Mouse (Mus musculus) heart, adult 2 months (tissue): ENCODE measurements around the gene Gm19935. TPM values are rescaled to one million over a fixed set of nuclear protein-coding genes. Genes with fewer than 3 reads are reported as not detected.
A peak's percentile ranks its signal among the peaks of the same experiment; 100 is the strongest.

Source experiments
- DNase-seq, 2 experiments: peaks; one replicate each; pipeline ENCODE4 v3.0.0; 2021
- H3K27ac ChIP-seq: fragments of 200-600 bp; 2 replicates; pipeline ENCODE4 v1.8.1; 2022
- H3K27me3 ChIP-seq: fragments of 200-500 bp; 2 replicates; pipeline ENCODE4 v1.6.1; 2012; ENCODE audit warnings: mild to moderate bottlenecking, low read length, inconsistent platforms, mixed read lengths; ENCODE audit not compliant: control insufficient read depth, insufficient read depth
- H3K36me3 ChIP-seq: fragments of 200-500 bp; 2 replicates; pipeline ENCODE4 v1.6.1; 2012; ENCODE audit warnings: low read length, inconsistent platforms; ENCODE audit not compliant: control insufficient read depth, insufficient read depth
- H3K4me1 ChIP-seq: fragments of 200-500 bp; 2 replicates; pipeline ENCODE4 v1.6.1; 2011; ENCODE audit warnings: low read length; ENCODE audit not compliant: control insufficient read depth, insufficient read depth
- H3K4me3 ChIP-seq: fragments of 200-600 bp; 2 replicates; pipeline ENCODE4 v1.8.1; 2022
- H3K79me2 ChIP-seq: fragments of 200-500 bp; replicated peaks from 2 replicates; pipeline ENCODE4 v1.6.1; 2012; ENCODE audit warnings: mild to moderate bottlenecking, inconsistent platforms, low read length, moderate library complexity, mixed read lengths; ENCODE audit not compliant: control insufficient read depth, insufficient read depth
- H3K9ac ChIP-seq: fragments of 200-500 bp; 2 replicates; pipeline ENCODE4 v1.6.1; 2012; ENCODE audit warnings: low read depth, mild to moderate bottlenecking, control low read depth, inconsistent platforms, low read length, mixed read lengths
- CTCF ChIP-seq: fragments of 200-600 bp; IDR thresholded peaks from 2 replicates; pipeline ENCODE4 v1.8.1; 2022; ENCODE audit warnings: antibody characterized with exemption, mild to moderate bottlenecking, moderate library complexity
- EP300 ChIP-seq: fragments of 200-500 bp; IDR thresholded peaks from 2 replicates; pipeline ENCODE4 v1.6.1; 2011; ENCODE audit warnings: low read depth, low read length, control low read depth; ENCODE audit not compliant: insufficient read depth
- POLR2A ChIP-seq: fragments of 200-500 bp; IDR thresholded peaks from 2 replicates; pipeline ENCODE4 v1.6.1; 2011; ENCODE audit warnings: mild to moderate bottlenecking, low read depth, low read length, control low read depth; ENCODE audit not compliant: insufficient read depth
- WGBS: fragments of 180-500 bp; shearing (Covaris S2); methylation state at CpG from one replicate; pipeline ENCODE4 v1.1.7; 2018; 5-methylcytosine and 5-hydroxymethylcytosine counted together
- intact Hi-C: fragments of 180-260 bp; cut with DNase I; formaldehyde crosslinking; loops from one replicate; pipeline ENCODE4 v1.15.1; 2025
- microRNA-seq, 2 experiments: library from miRNA; unstranded; fragments of <30 nt; microRNA quantifications; one replicate each; pipeline ENCODE4 v1.2.0; 2021
- polyA plus RNA-seq: library from polyadenylated mRNA; depleted of rRNA; stranded (reverse); fragments of >200 nt; gene quantifications from 2 replicates; pipeline ENCODE4 v1.2.3, GENCODE M21; 2012; rRNA removed
- total RNA-seq, 2 experiments: library from RNA; stranded (reverse); gene quantifications; 2 replicates each; pipeline ENCODE4 v1.2.3; 2021

The Gm19935 gene
- total and polyA plus RNA-seq, 3 experiments, result 1.2 TPM; not detected in 2

- H3K9ac ChIP-seq, result no peak overlapping the region
- H3K4me1 ChIP-seq, result peaks cover 2% of the 10 kb centered on the region
- no peaks in the 10 kb centered on the region for H3K36me3 ChIP-seq
- WGBS, result 1% methylated on average over 3 of the region's 3 CpGs
- intact Hi-C loops, result loop anchor here (1.0 to 5.0 kb wide), 5 partner anchors 86 to 961 kb away; no protein-coding TSS in a partner anchor
- H3K79me2 ChIP-seq, result no peaks in the 10 kb centered on the region
- DNase-seq, result peak; percentile 64 to 72
- H3K27me3 ChIP-seq, result no peaks in the 10 kb centered on the region
- H3K4me3 ChIP-seq, result no peak overlapping the region
- H3K27ac ChIP-seq, result no peak overlapping the region
- peak; percentile 82 for TF ChIP-seq EP300
- peak; percentile 96 for TF ChIP-seq CTCF
- no peak for TF ChIP-seq POLR2A
These were observed 23.5 kb downstream of the Gm19935 start for GRCm38 (mm10) chr8:90793710-90794109.

GRCm38 (mm10) chr8:90791616-90792015, 25.6 kb downstream of the Gm19935 start:
- no peak overlapping the region for H3K27ac ChIP-seq
- no peak for TF ChIP-seq CTCF
- TF ChIP-seq POLR2A, result no peak
- no peak for TF ChIP-seq EP300
- WGBS, result 100% methylated on average over 1 of the region's 1 CpGs
- intact Hi-C loops, result loop anchor here (5.0 kb wide), 2 partner anchors 84 to 959 kb away; no protein-coding TSS in a partner anchor
- H3K4me3 ChIP-seq, result no peak overlapping the region
- H3K79me2 ChIP-seq, result no peaks in the 10 kb centered on the region
- no peak overlapping the region for H3K9ac ChIP-seq
- H3K36me3 ChIP-seq, result no peaks in the 10 kb centered on the region
- H3K27me3 ChIP-seq, result no peaks in the 10 kb centered on the region
- DNase-seq, result no peak
- H3K4me1 ChIP-seq, result peaks cover 2% of the 10 kb centered on the region

GRCm38 (mm10) chr8:90769791-90770190, 47.4 kb downstream of the Gm19935 start:
- Histone ChIP-seq H3K36me3 (no peaks in the 10 kb centered on the region), H3K4me1 (no peaks in the 10 kb centered on the region), H3K4me3 (no peak overlapping the region), H3K27ac (no peak overlapping the region), H3K79me2 (no peaks in the 10 kb centered on the region), H3K9ac (no peak overlapping the region), H3K27me3 (no peaks in the 10 kb centered on the region)
- no peak for DNase-seq
- intact Hi-C loops, result no loop called here
- WGBS, result 79% methylated on average over 5 of the region's 5 CpGs
- TF ChIP-seq CTCF (no peak), EP300 (no peak), POLR2A (no peak)

Small RNA genes within 50 kb of the gene (microRNA-seq; reads per million reads assigned to microRNA genes)
- 0 reads per million in 2 experiments for gene Gm44382

Other genes with a start within 250 kb of the Gm19935 start
- gene Chd9, start 11.0 kb upstream of the Gm19935 start, total RNA-seq, result 10 to 100 TPM; 43.5 to 49.7 TPM
- gene Chd9, start 11.0 kb upstream of the Gm19935 start, polyA plus RNA-seq, result 54.4 and 54.6 TPM in 2 replicates